Mouse (Mus musculus) heart, postnatal 0 days (tissue): ENCODE results near the gene Krtap13-1.
"Not testable (repeated sequence)": the region's sequence is repeated elsewhere in the genome, so short reads cannot be mapped to it uniquely, and the experiment has no call there.

Experiments used
- CTCF ChIP-seq: IDR thresholded peaks from 2 replicates; pipeline ENCODE4 v1.5.1; 2016; ENCODE audit warnings: antibody characterized with exemption, control low read depth, low read depth
- EP300 ChIP-seq: IDR thresholded peaks from 2 replicates; pipeline ENCODE4 v1.6.1; 2016; ENCODE audit warnings: antibody characterized with exemption, low read depth

DNA sequence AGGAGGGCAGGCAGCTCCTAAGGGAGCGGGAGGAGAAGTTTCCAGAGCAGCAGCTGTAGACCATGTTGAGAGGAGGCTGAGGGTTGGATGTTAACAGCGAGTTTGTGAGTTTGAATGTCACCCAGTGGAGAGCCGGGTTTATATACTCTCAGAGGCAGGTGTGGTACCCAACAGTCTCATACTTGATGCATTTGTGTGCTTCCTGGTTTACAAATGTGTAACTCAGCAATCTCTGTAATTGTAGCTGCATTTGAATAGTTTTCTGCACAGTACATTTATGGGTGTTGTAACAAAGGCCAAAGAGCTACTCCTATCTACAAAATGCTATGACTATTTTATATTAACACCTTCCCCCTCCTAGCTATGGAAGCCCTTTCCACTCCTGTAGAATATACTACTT lies 22.9 kb downstream of the Krtap13-1 start, which contains the start of gene Krtap13:
- TF ChIP-seq CTCF, EP300: not testable (repeated sequence)
